Mouse (Mus musculus) hindbrain, embryonic 15.5 days (tissue): ENCODE results near the gene 4930590J08Rik. TPM values are rescaled to one million over a fixed set of nuclear protein-coding genes. Genes with fewer than 3 reads are reported as not detected.

Experiments
- polyA plus RNA-seq: library from polyadenylated mRNA; unstranded; fragments of >200 nt; fragmentation: Nextera tagmentation; extraction: Ambion mirVana; gene quantifications from 2 replicates; pipeline ENCODE4 v1.2.1, GENCODE M21; 2015

Gene 4930590J08Rik
- polyA plus RNA-seq, 1 experiment from 2014 or later: 1.2 TPM

Other genes starting within 250 kb of the 4930590J08Rik start
- 99.4 and 102 TPM in 2 replicates for gene Slc6a6, start 218.8 kb upstream of the 4930590J08Rik start, polyA plus RNA-seq
- 7.4 and 9.0 TPM in 2 replicates for gene Grip2, start 75.6 kb upstream of the 4930590J08Rik start, polyA plus RNA-seq
- 30.5 and 37.9 TPM in 2 replicates for gene Ccdc174, start 24.8 kb upstream of the 4930590J08Rik start, polyA plus RNA-seq
- 15.3 and 16.0 TPM in 2 replicates for gene Fgd5, start 76.1 kb downstream of the 4930590J08Rik start, polyA plus RNA-seq
- gene Nr2c2, start 188.6 kb downstream of the 4930590J08Rik start, polyA plus RNA-seq: 36.5 and 39.4 TPM in 2 replicates